Mouse (Mus musculus) cerebellum, adult 9-10 months (tissue): Measurements from ENCODE around the gene Opn3.

Experiments used
- DNase-seq: peaks from one replicate; pipeline ENCODE4 v3.0.0; 2022

Opn3 gene

GRCm38 (mm10) chr1:175646952-175647351 is 45.6 kb downstream of the Opn3 start:
- DNase-seq: no peak

- no peak for DNase-seq
These were observed 48.9 kb downstream of the Opn3 start for GRCm38 (mm10) chr1:175643496-175644265.

- DNase-seq: no peak
These were observed 52.0 kb downstream of the Opn3 start for GRCm38 (mm10) chr1:175640435-175641150.

GRCm38 (mm10) chr1:175639072-175639471 is 53.5 kb downstream of the Opn3 start:
- no peak for DNase-seq

- no peak for DNase-seq
These were observed 54.9 kb downstream of the Opn3 start for GRCm38 (mm10) chr1:175637677-175638076.

GRCm38 (mm10) chr1:175632470-175632869 is 60.1 kb downstream of the Opn3 start:
- no peak for DNase-seq

GRCm38 (mm10) chr1:175631721-175632221 is 60.8 kb downstream of the Opn3 start:
- DNase-seq: no peak

GRCm38 (mm10) chr1:175631080-175631479 is 61.5 kb downstream of the Opn3 start:
- no peak for DNase-seq

GRCm38 (mm10) chr1:175630345-175630744 is 62.2 kb downstream of the Opn3 start:
- DNase-seq: no peak

GRCm38 (mm10) chr1:175629248-175629647 is 63.3 kb downstream of the Opn3 start:
- no peak for DNase-seq

- DNase-seq: peak; percentile 56
These were observed 66.4 kb downstream of the Opn3 start for GRCm38 (mm10) chr1:175625990-175626692.

- peak; percentile 98 for DNase-seq
These were observed 67.2 kb downstream of the Opn3 start, which contains the start of gene Fh1 for GRCm38 (mm10) chr1:175625257-175625879. Gene Fh1, minus strand, starts transcription at chr1:175625635.

- DNase-seq: no peak
These were observed 68.9 kb downstream of the Opn3 start for GRCm38 (mm10) chr1:175623656-175624055.

GRCm38 (mm10) chr1:175619814-175620431 is 72.7 kb downstream of the Opn3 start, which contains the start of gene Kmo:
Gene Kmo, plus strand, starts transcription at chr1:175620381.
- DNase-seq: no peak

GRCm38 (mm10) chr1:175614992-175615391 is 77.6 kb downstream of the Opn3 start:
- DNase-seq: no peak
